Mouse (Mus musculus) lung, embryonic 14.5 days (tissue): ENCODE results near the gene Slc5a11. TPM values are rescaled to one million over a fixed set of nuclear protein-coding genes. Genes with fewer than 3 reads are reported as not detected.
A peak's percentile ranks its signal among the peaks of the same experiment; 100 is the strongest.

ENCODE experiments used
- ATAC-seq: fragments of 200-750 bp; cut with Nextera tagmentation; 2 replicates; pipeline ENCODE4 v1.8.0; 2017; ENCODE audit warnings: mild to moderate bottlenecking, moderate TSS enrichment, moderate library complexity; ENCODE audit not compliant: insufficient read depth
- DNase-seq: peaks from one replicate; pipeline ENCODE4 v3.0.0-alpha.2; 2015
- H3K27ac ChIP-seq: fragments of 300-500 bp; sonication (generic); 2 replicates; pipeline ENCODE4 v1.5.1; 2014; ENCODE audit warnings: low read depth, mild to moderate bottlenecking, moderate library complexity
- H3K27me3 ChIP-seq: fragments of 300-500 bp; sonication (generic); 2 replicates; pipeline ENCODE4 v1.6.1; 2014; ENCODE audit warnings: low read length, control low read depth; ENCODE audit not compliant: insufficient read depth
- H3K36me3 ChIP-seq: fragments of 300-500 bp; sonication (generic); 2 replicates; pipeline ENCODE4 v1.6.1; 2014; ENCODE audit warnings: control low read depth; ENCODE audit not compliant: insufficient read depth
- H3K4me1 ChIP-seq: fragments of 300-500 bp; sonication (generic); 2 replicates; pipeline ENCODE4 v1.6.1; 2014; ENCODE audit warnings: antibody characterized with exemption, control low read depth; ENCODE audit not compliant: insufficient read depth
- H3K4me2 ChIP-seq: fragments of 300-500 bp; sonication (generic); 2 replicates; pipeline ENCODE4 v1.6.1; 2014; ENCODE audit warnings: mild to moderate bottlenecking
- H3K4me3 ChIP-seq: fragments of 300-500 bp; sonication (generic); 2 replicates; pipeline ENCODE4 v1.5.1; 2014; ENCODE audit warnings: low read depth, low read length
- H3K9ac ChIP-seq: fragments of 300-500 bp; sonication (generic); 2 replicates; pipeline ENCODE4 v1.6.1; 2014
- H3K9me3 ChIP-seq: fragments of 300-500 bp; sonication (generic); 2 replicates; pipeline ENCODE4 v1.6.1; 2016; ENCODE audit warnings: low read depth, low read length, control low read depth
- CTCF ChIP-seq: IDR thresholded peaks from 2 replicates; pipeline ENCODE4 v1.5.1; 2016; ENCODE audit warnings: antibody characterized with exemption, low read depth
- WGBS: fragments of 180-500 bp; shearing (Covaris S2); extraction: QIAGEN DNeasy Blood & Tissue Kit; methylation state at CpG from one replicate; pipeline ENCODE4 v1.1.7; 2014; 5-methylcytosine and 5-hydroxymethylcytosine counted together
- polyA plus RNA-seq: library from polyadenylated mRNA; unstranded; fragments of >200 nt; fragmentation: Nextera tagmentation; extraction: Ambion mirVana; gene quantifications from 2 replicates; pipeline ENCODE4 v1.2.1, GENCODE M21; 2014

Gene Slc5a11
- polyA plus RNA-seq, 1 experiment from 2014 or later: 1.6 TPM

DNA sequence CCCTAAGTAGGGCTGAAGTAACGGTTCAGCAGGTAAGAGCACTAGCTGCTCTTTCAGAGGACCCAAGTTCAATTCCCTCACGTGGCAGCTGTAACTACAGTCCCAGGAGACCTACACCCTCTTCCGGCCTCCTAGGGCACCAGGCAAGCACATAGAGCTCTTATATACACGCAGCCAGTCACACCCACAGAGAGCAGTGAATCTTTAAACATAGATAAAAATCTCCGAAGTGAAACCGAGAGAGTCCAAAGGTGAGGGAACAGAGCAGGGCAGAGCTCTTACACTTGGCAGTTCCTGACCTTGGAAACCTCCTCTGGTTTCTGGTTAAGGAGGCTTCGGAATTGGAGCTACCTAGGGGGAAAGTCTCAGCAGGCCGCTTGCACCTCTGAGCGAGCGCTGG is 15.9 kb upstream of the Slc5a11 start:
- 44% methylated on average over 10 of the region's 10 CpGs for WGBS
- Histone ChIP-seq H3K4me1 (no peaks in the 10 kb centered on the region), H3K27me3 (no peaks in the 10 kb centered on the region), H3K9me3 (no peaks in the 10 kb centered on the region), H3K36me3 (peaks cover 9% of the 10 kb centered on the region), H3K27ac (no peak overlapping the region), H3K4me2 (no peak overlapping the region), H3K9ac (no peak overlapping the region), H3K4me3 (no peak overlapping the region)
- TF ChIP-seq CTCF: no peak
- ATAC-seq (no peak), DNase-seq (no peak)

DNA sequence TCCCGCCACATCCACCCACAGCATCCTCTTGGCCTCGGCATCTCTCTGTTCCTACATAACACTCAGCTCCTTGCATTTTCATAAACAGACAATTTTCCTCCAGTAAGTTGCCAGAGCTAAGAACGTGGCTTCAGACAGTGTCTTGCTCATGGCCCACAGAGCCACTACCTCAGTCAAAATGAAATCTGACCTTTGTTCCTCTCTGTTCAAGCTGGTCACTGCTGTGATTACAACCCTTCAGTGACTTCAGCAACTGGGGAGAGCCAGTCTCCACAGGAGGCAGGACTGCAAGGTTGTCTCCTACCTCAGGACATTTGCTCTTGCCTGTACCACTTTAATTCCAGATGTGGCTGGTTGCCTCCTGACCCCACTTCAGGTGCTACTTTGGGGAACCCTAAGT is 15.4 kb upstream of the Slc5a11 start:
- Histone ChIP-seq H3K4me3 (no peak overlapping the region), H3K4me1 (no peaks in the 10 kb centered on the region), H3K27ac (no peak overlapping the region), H3K9ac (no peak overlapping the region), H3K36me3 (peaks cover 9% of the 10 kb centered on the region), H3K9me3 (no peaks in the 10 kb centered on the region), H3K4me2 (no peak overlapping the region), H3K27me3 (no peaks in the 10 kb centered on the region)
- no peak for TF ChIP-seq CTCF
- DNase-seq (no peak), ATAC-seq (no peak)
- WGBS: 49% methylated on average over 3 of the region's 3 CpGs

DNA sequence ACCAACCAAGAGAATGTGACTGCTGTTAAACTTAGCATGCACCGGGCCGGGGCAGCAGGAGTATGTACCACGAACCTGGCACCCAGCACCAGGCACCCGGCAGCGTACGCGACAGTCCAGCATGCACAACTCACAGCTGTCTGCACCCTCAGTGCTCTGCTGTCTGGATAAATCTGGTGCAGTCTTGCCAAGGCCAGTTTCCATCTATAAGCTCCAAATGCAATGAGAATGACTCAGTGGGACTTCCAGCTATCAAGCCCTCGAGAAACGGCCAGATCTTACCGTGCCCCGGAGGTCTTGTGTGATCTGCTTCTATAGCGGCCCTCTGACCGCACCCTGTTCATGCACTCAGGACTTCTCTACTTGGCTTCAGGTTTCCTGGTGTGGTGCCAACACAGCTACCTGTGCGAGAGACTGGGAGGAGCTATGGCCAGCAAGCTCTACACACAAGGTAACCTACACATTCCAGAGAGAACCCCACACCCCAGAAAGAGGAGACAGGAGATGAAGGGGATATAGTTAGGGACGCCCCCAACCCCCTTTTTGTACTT is 14.8 kb upstream of the Slc5a11 start:
- Histone ChIP-seq H3K4me3 (no peak overlapping the region), H3K27me3 (no peaks in the 10 kb centered on the region), H3K4me2 (no peak overlapping the region), H3K4me1 (no peaks in the 10 kb centered on the region), H3K27ac (no peak overlapping the region), H3K9me3 (no peaks in the 10 kb centered on the region), H3K9ac (no peak overlapping the region), H3K36me3 (peaks cover 6% of the 10 kb centered on the region)
- ATAC-seq (no peak), DNase-seq (no peak)
- no peak for TF ChIP-seq CTCF
- WGBS: 85% methylated on average over 15 of the region's 15 CpGs

DNA sequence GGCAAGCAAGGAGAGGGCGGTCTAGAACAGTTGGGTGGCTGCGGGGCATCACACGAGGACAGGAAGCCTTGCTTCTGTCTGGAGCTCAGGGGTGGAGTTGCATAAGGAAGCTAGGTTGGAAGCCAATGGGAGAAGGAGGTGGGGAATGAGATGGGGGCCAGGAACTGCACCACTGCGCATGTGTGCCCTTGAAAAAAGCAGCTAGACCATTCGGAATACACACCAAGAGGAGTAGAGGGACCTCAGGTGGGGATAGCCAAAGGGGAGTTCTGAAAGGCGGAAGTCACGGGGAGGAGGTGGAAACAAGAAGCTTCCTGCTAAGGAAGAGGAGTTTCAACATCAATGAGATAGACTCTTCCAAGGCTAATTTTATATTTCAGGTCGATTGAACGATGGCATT is 13.9 kb upstream of the Slc5a11 start:
- ATAC-seq (no peak), DNase-seq (no peak)
- Histone ChIP-seq H3K9ac (no peak overlapping the region), H3K4me1 (no peaks in the 10 kb centered on the region), H3K4me2 (no peak overlapping the region), H3K4me3 (no peak overlapping the region), H3K36me3 (no peaks in the 10 kb centered on the region), H3K27ac (no peak overlapping the region), H3K27me3 (no peaks in the 10 kb centered on the region), H3K9me3 (no peaks in the 10 kb centered on the region)
- WGBS: 71% methylated on average over 9 of the region's 9 CpGs
- TF ChIP-seq CTCF: no peak

DNA sequence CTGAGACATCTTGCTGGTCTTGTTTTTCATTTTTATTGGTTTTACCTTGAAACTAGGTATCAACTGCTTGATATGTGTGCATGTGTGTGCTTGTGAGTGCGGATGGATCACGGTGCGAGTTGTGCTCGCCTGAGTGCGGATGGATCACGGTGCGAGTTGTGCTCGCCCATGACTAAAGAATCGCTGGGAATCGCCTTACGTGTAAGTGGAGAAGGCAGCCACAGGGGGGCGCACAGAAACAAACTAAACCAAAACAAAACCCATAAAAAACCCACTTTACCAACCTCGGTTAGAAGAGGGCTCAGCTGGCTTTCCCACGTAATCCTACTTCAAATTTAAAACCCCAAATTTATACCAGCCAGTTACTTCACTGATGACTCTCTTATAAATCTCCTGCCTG is 9.3 kb upstream of the Slc5a11 start:
- Histone ChIP-seq H3K9ac (no peak overlapping the region), H3K4me3 (no peak overlapping the region), H3K27ac (no peak overlapping the region), H3K9me3 (no peaks in the 10 kb centered on the region), H3K36me3 (no peaks in the 10 kb centered on the region), H3K4me1 (no peaks in the 10 kb centered on the region), H3K27me3 (no peaks in the 10 kb centered on the region), H3K4me2 (no peak overlapping the region)
- ATAC-seq (no peak), DNase-seq (peak; percentile 79)
- peak; percentile 69 for TF ChIP-seq CTCF
- WGBS: 29% methylated on average over 14 of the region's 14 CpGs

DNA sequence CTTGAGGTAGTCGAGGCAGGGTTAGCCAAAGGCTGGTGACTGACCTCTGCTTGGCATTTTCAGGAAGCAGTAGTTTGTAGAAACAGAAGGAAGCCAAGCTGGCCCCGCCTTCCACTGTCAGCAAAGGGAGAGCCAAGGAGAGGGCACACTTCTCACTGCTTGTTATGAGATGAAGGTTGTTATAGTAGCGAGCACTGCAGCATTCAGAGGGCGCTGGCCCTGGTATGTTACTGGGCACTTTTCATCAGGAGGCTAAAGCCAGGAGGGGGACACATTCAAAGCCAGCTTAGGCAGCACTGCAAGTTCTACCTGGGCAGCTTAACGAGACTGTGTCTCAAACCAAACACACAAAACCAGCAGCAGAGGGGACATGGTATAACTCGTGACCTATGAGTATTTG is 7.0 kb upstream of the Slc5a11 start:
- no peak overlapping the region for H3K9ac ChIP-seq
- WGBS: 60% methylated on average over 6 of the region's 6 CpGs
- no peaks in the 10 kb centered on the region for H3K9me3 ChIP-seq
- H3K27me3 ChIP-seq: no peaks in the 10 kb centered on the region
- H3K4me1 ChIP-seq: no peaks in the 10 kb centered on the region
- H3K4me3 ChIP-seq: no peak overlapping the region
- H3K27ac ChIP-seq: no peak overlapping the region
- no peak for TF ChIP-seq CTCF
- H3K36me3 ChIP-seq: no peaks in the 10 kb centered on the region
- H3K4me2 ChIP-seq: no peak overlapping the region
- ATAC-seq: no peak
- no peak for DNase-seq

DNA sequence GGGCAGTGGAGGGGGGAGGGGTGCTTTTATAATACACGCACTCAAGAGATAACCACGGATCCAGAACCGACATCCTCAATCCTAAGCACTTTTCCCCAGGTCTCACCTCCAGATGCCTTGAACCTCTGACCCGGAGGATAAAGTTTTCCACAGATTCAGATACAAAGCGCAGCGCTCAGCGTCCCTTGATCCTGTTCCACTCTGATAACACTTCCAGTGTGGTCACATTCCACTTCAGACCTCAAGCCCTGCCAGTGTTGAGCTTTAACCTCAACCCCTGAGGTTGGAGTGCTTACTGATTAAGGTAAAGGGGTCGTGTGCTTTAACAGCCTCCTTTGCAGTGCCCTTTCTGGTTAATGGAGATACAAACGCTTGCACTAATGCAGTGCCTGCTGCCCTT is 4.7 kb upstream of the Slc5a11 start:
- ATAC-seq: no peak
- WGBS: 20% methylated on average over 9 of the region's 9 CpGs
- Histone ChIP-seq H3K9me3 (no peaks in the 10 kb centered on the region), H3K4me1 (no peaks in the 10 kb centered on the region), H3K4me3 (no peak overlapping the region), H3K27me3 (no peaks in the 10 kb centered on the region), H3K27ac (no peak overlapping the region), H3K4me2 (no peak overlapping the region), H3K9ac (no peak overlapping the region), H3K36me3 (no peaks in the 10 kb centered on the region)
- TF ChIP-seq CTCF: no peak
- DNase-seq: no peak

DNA sequence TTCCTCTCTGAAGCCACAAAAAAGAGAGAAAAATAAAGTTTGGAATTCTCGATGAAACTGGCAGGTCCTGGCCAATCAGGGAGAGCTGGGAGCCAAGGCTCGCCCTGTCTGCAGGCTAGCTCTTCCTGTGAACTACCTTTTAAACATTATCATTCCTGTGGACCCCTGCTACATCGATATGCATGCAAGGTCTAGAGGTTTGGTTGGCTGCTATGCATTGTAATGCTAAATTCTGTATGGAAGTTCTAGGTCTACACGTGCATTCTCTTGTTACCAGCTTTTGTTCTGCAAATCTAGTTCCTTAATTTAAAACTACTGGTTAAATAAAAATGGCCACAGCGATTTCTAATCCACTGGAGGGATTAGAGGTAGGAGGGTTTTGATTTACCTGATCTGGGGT is 3.1 kb upstream of the Slc5a11 start:
- Histone ChIP-seq H3K9me3 (no peaks in the 10 kb centered on the region), H3K27ac (no peak overlapping the region), H3K9ac (no peak overlapping the region), H3K36me3 (no peaks in the 10 kb centered on the region), H3K27me3 (no peaks in the 10 kb centered on the region), H3K4me1 (no peaks in the 10 kb centered on the region), H3K4me3 (no peak overlapping the region), H3K4me2 (no peak overlapping the region)
- ATAC-seq (no peak), DNase-seq (no peak)
- WGBS: 58% methylated on average over 5 of the region's 5 CpGs
- no peak for TF ChIP-seq CTCF
